Mouse (Mus musculus): ENCODE data around the gene Asap2. TPM values are rescaled to one million over a fixed set of nuclear protein-coding genes. Genes with fewer than 3 reads are reported as not detected.

Gene Asap2
- polyA plus RNA-seq, 1 experiment from 2014 or later: 5.0 TPM

DNA sequence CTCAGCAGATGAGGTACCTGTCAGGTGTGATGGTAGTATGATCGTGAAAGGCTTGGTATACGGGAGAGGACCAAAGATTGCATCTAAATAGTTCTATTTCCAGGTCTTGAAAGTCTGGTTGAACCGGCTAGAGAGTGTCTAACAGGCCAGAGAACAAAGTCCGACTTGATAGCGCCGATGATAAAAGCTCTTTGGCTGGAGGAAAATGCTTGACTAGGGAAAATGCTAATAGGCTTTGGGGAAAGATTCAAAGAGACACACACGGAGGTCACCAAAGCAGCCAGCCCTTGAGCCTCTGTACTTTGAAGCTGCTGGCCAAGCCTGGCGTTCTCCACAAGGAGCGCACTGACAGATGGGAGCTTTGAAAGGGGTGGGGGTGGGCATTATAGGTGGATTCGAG is 219.0 kb downstream of the Asap2 start:
- 0 out of 2 replicates have a peak overlapping the region, but pooled peaks have one; percentile 18 for H3K27ac ChIP-seq (replicated peaks)
- no peak overlapping the region for H3K4me3 ChIP-seq (ENCODE audit: low read depth, low read length)
- H3K36me3 ChIP-seq (ENCODE audit: control insufficient read depth, insufficient read depth, low read length): 0 out of 2 replicates have a peak, but pooled peaks cover 2% of the 10 kb centered on the region
- H3K4me2 ChIP-seq (replicated peaks; ENCODE audit: low read depth): no peak overlapping the region
- TF ChIP-seq EP300 (optimal IDR thresholded peaks at IDR 0.05) (no peak), CTCF (IDR thresholded peaks at IDR 0.05; ENCODE audit: low read depth) (no peak)
- ATAC-seq (ENCODE audit: low FRiP score, low TSS enrichment) (peak; percentile 36), DNase-seq (ENCODE audit: low spot score) (peak; percentile 60)
- H3K4me1 ChIP-seq (replicated peaks; ENCODE audit: control insufficient read depth, insufficient read depth): 0 out of 2 replicates have a peak, but pooled peaks cover 2% of the 10 kb centered on the region
- H3K27me3 ChIP-seq (ENCODE audit: control insufficient read depth, insufficient read depth, low read length): no peaks in the 10 kb centered on the region
- WGBS: 66% methylated on average over 10 of the region's 10 CpGs
- no peaks in the 10 kb centered on the region for H3K9me3 ChIP-seq (ENCODE audit: control insufficient read depth, low read length)
- no peak overlapping the region for H3K9ac ChIP-seq (ENCODE audit: low read length)

DNA sequence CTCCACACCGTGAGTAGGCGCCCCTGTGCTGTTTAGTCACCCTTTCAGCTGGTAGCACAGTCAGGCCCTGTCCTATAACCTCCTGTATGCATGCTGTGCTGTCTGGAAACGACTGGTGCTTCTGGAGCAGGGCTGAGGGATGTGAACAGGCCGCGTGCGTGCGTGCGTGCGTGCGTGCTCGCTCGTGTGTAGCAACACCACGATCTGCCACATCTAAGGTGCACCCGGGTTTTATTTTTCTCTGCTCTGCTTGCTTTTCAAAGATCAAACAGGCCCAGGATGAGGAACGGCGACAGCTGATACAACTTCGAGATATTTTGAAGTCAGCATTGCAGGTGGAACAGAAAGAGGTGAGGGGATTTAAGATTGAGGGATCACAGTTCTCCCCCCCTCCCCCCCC is 222.6 kb downstream of the Asap2 start:
- TF ChIP-seq CTCF (IDR thresholded peaks at IDR 0.05; ENCODE audit: low read depth): no peak
- TF ChIP-seq EP300 (optimal IDR thresholded peaks at IDR 0.05): no peak

DNA sequence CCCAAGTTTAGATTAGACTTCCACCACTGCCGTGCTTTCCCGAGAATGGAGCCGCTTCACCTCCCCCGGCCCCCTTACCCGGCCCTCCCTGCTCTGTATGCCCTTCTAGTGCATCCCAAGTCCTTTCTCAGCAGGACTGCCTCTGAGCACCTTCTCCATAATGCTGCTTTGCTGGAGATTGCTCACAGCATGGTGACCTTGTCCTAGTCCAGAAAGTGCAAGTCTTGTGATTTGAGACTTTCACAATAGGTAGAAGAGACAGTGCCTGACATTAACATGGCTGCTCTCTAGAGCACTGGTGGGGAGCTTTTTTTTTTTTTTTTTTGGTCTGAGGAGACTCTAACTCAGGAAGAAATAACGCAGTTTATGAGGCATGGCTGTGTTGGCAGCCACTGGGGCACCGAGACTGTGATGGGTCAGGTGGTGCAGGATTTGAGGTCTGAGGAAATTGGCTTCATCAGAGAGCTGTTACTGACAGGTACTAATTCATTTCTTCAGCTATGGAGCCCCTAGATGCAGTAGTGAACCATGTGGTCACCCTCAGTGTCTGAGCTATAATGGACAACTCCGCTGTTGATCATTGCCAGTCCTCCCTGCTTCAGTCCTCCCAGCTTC is 224.4 kb downstream of the Asap2 start:
- Histone ChIP-seq H3K4me3 (ENCODE audit: low read depth, low read length) (no peak overlapping the region), H3K27me3 (ENCODE audit: control insufficient read depth, insufficient read depth, low read length) (no peaks in the 10 kb centered on the region), H3K9ac (ENCODE audit: low read length) (no peak overlapping the region), H3K27ac (replicated peaks) (no peak overlapping the region), H3K9me3 (ENCODE audit: control insufficient read depth, low read length) (no peaks in the 10 kb centered on the region), H3K4me1 (replicated peaks; ENCODE audit: control insufficient read depth, insufficient read depth) (no peaks in the 10 kb centered on the region), H3K36me3 (ENCODE audit: control insufficient read depth, insufficient read depth, low read length) (no peaks in the 10 kb centered on the region), H3K4me2 (replicated peaks; ENCODE audit: low read depth) (no peak overlapping the region)
- 79% methylated on average over 8 of the region's 8 CpGs for WGBS
- no peak for DNase-seq (ENCODE audit: low spot score)
- ATAC-seq (ENCODE audit: low FRiP score, low TSS enrichment): no peak
- TF ChIP-seq EP300 (optimal IDR thresholded peaks at IDR 0.05) (no peak), CTCF (IDR thresholded peaks at IDR 0.05; ENCODE audit: low read depth) (no peak)

More for the DNA sequence above, 222.6 kb downstream of the Asap2 start:
- H3K9me3 ChIP-seq (ENCODE audit: control insufficient read depth, low read length): no peaks in the 10 kb centered on the region
- H3K27ac ChIP-seq (replicated peaks): no peak overlapping the region
- ATAC-seq (ENCODE audit: low FRiP score, low TSS enrichment) (no peak), DNase-seq (ENCODE audit: low spot score) (no peak)
- no peak overlapping the region for H3K9ac ChIP-seq (ENCODE audit: low read length)
- no peak overlapping the region for H3K4me2 ChIP-seq (replicated peaks; ENCODE audit: low read depth)
- H3K27me3 ChIP-seq (ENCODE audit: control insufficient read depth, insufficient read depth, low read length): no peaks in the 10 kb centered on the region
- WGBS: 89% methylated on average over 17 of the region's 17 CpGs
- H3K36me3 ChIP-seq (ENCODE audit: control insufficient read depth, insufficient read depth, low read length): 0 out of 2 replicates have a peak, but pooled peaks cover 2% of the 10 kb centered on the region
- H3K4me3 ChIP-seq (ENCODE audit: low read depth, low read length): no peak overlapping the region
- H3K4me1 ChIP-seq (replicated peaks; ENCODE audit: control insufficient read depth, insufficient read depth): no peaks in the 10 kb centered on the region

DNA sequence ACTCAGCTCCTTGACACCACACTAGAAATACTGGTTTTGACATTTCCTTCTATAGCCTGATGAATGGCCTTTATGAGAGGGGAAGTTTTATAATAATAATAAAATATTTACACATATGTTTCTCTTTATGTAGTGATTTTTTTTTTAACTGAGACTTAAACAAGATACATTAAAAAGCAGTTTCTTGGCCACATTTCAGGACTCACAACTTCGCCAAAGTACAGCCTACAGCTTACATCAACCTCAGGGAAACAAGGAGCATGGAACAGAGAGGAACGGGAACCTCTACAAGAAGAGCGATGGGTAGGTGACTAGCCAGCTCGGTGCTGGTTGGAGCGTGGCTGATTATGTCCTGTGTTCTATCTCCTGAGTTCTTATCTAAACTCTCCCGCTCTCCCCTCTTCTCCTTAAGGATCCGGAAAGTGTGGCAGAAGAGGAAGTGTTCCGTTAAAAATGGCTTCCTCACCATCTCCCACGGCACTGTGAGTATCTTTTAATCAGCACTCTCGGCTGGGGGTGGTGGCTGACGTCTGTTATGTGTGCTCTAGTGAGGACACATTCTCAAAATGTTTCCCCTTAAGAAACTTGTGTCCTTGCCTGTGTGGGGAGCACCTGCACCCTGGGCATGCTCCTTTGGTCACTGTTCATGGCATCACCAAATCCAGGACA is 227.7 kb downstream of the Asap2 start:
- Histone ChIP-seq H3K27me3 (ENCODE audit: control insufficient read depth, insufficient read depth, low read length) (no peaks in the 10 kb centered on the region), H3K9me3 (ENCODE audit: control insufficient read depth, low read length) (no peaks in the 10 kb centered on the region), H3K4me3 (ENCODE audit: low read depth, low read length) (no peak overlapping the region), H3K36me3 (ENCODE audit: control insufficient read depth, insufficient read depth, low read length) (no peaks in the 10 kb centered on the region), H3K9ac (ENCODE audit: low read length) (no peak overlapping the region), H3K27ac (replicated peaks) (no peak overlapping the region), H3K4me1 (replicated peaks; ENCODE audit: control insufficient read depth, insufficient read depth) (no peaks in the 10 kb centered on the region), H3K4me2 (replicated peaks; ENCODE audit: low read depth) (no peak overlapping the region)
- no peak for ATAC-seq (ENCODE audit: low FRiP score, low TSS enrichment)
- DNase-seq (ENCODE audit: low spot score): no peak
- TF ChIP-seq EP300 (optimal IDR thresholded peaks at IDR 0.05): no peak
- no peak for TF ChIP-seq CTCF (IDR thresholded peaks at IDR 0.05; ENCODE audit: low read depth)
- WGBS: 73% methylated on average over 11 of the region's 11 CpGs

DNA sequence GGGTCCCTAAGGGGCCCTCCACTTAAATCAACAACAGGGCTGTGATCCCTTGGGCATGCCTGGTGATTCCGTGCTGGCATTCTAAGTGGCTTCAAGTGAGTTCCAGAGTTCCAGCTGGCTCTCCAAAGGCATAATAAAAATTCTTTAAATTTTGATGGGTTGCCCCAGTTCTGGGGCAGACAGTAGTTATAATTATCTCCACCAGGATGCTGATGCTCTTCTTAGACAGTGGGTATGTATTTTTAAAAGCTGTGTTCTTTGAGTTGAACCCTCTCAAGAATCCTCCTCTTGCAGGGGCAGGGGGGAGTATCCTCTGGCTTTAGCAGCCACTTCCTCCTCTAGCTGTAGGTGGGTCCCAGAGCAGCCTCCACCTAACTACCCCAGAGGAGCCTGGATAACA is 230.3 kb downstream of the Asap2 start:
- Histone ChIP-seq H3K4me2 (replicated peaks; ENCODE audit: low read depth) (no peak overlapping the region), H3K36me3 (ENCODE audit: control insufficient read depth, insufficient read depth, low read length) (no peaks in the 10 kb centered on the region), H3K27me3 (ENCODE audit: control insufficient read depth, insufficient read depth, low read length) (no peaks in the 10 kb centered on the region), H3K9ac (ENCODE audit: low read length) (no peak overlapping the region), H3K9me3 (ENCODE audit: control insufficient read depth, low read length) (no peaks in the 10 kb centered on the region), H3K4me1 (replicated peaks; ENCODE audit: control insufficient read depth, insufficient read depth) (no peaks in the 10 kb centered on the region), H3K27ac (replicated peaks) (no peak overlapping the region), H3K4me3 (ENCODE audit: low read depth, low read length) (no peak overlapping the region)
- DNase-seq (ENCODE audit: low spot score): no peak
- WGBS: 93% methylated on average over 1 of the region's 1 CpGs
- ATAC-seq (ENCODE audit: low FRiP score, low TSS enrichment): no peak
- no peak for TF ChIP-seq CTCF (IDR thresholded peaks at IDR 0.05; ENCODE audit: low read depth)
- TF ChIP-seq EP300 (optimal IDR thresholded peaks at IDR 0.05): no peak

DNA sequence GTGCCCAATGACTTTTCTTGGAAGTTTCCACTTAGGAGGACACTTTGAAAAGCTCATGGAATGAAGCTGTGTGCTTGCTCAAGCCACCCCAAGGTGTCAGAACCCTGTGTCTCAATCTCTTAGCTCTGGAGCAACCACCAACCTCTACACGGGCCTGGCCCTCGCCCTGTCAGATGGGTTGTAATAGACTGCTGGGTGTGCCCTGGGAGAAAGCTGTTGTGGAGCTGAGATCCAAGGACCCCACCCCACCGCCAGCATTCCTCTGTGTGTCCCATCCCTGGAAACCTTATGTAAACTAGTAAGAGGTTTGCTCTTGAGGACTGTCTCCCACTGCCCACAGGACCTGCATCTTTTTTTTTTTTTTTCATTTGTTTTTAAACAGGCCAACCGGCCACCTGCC is 233.7 kb downstream of the Asap2 start:
- Histone ChIP-seq H3K27me3 (ENCODE audit: control insufficient read depth, insufficient read depth, low read length) (no peaks in the 10 kb centered on the region), H3K27ac (replicated peaks) (no peak overlapping the region), H3K9ac (ENCODE audit: low read length) (no peak overlapping the region), H3K4me1 (replicated peaks; ENCODE audit: control insufficient read depth, insufficient read depth) (0 out of 2 replicates have a peak, but pooled peaks cover 5% of the 10 kb centered on the region), H3K9me3 (ENCODE audit: control insufficient read depth, low read length) (no peaks in the 10 kb centered on the region), H3K4me3 (ENCODE audit: low read depth, low read length) (no peak overlapping the region), H3K36me3 (ENCODE audit: control insufficient read depth, insufficient read depth, low read length) (no peaks in the 10 kb centered on the region), H3K4me2 (replicated peaks; ENCODE audit: low read depth) (no peak overlapping the region)
- WGBS: 58% methylated on average over 4 of the region's 4 CpGs
- DNase-seq (ENCODE audit: low spot score) (no peak), ATAC-seq (ENCODE audit: low FRiP score, low TSS enrichment) (peak; percentile 33; the same call in 1 of the 2 replicates)
- TF ChIP-seq EP300 (optimal IDR thresholded peaks at IDR 0.05): no peak
- no peak for TF ChIP-seq CTCF (IDR thresholded peaks at IDR 0.05; ENCODE audit: low read depth)

Data from stomach, postnatal 0 days (tissue).